Mouse (Mus musculus) E14TG2a.4 (cell line): ENCODE results near the gene Cmas.

ENCODE experiments used
- CTCF ChIP-seq: conservative IDR thresholded peaks from 2 replicates; pipeline ENCODE4 v1.5.1; 2014; ENCODE audit warnings: low read length
- NANOG ChIP-seq: IDR thresholded peaks from 2 replicates; pipeline ENCODE4 v1.6.1; 2014; ENCODE audit warnings: borderline replicate concordance, low read length, mixed read lengths
- POU5F1 ChIP-seq: IDR thresholded peaks from 2 replicates; pipeline ENCODE4 v1.6.1; 2014; ENCODE audit warnings: low read length, borderline replicate concordance

DNA sequence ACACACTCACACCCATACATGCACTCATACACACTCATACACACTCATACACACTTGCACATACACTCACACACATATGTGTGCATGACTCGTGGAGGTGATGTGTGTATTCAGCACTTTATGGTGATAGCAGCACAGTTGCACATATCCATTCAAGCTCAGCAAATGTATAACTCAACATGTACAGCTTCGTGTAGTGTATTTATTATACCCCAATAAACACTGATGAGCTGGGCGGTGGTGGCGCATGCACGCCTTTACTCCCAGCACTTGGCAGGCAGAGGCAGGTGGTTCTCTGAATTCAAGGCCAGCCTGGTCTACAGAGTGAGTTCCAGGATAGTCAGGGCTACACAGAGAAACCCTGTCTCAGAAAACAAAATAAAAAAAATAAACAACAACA lies 11.0 kb upstream of the Cmas start:
- TF ChIP-seq CTCF: no peak
- TF ChIP-seq POU5F1: no peak
- TF ChIP-seq NANOG: no peak
